Mouse (Mus musculus): Measurements from ENCODE around the gene Scnn1b. TPM values are rescaled to one million over a fixed set of nuclear protein-coding genes. Genes with fewer than 3 reads are reported as not detected.

Gene Scnn1b
- polyA plus RNA-seq, 1 experiment from 2014 or later: not detected

DNA sequence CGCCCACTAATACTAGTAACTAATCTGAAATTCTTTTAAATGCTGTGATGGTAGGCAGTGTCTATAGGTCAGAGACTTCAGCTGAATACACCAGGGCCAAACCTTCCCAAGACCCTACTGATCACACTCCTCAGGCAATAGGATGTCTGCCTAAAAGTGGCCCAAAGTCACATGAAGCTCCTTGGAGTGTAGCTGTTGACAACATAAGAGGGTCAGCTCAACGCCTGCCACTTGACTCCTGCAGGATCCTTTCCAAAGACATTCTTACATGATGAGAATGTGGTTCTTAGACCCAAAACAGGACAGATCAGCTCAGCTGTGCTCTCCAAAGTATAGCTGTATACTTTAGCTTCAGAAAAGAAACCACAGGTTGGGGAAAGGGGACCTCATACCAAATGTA is 77.5 kb downstream of the Scnn1b start:
- Histone ChIP-seq H3K9me3 (no peaks in the 10 kb centered on the region), H3K4me2 (no peak overlapping the region), H3K36me3 (peaks cover 27% of the 10 kb centered on the region), H3K4me1 (replicated peaks) (peaks cover 26% of the 10 kb centered on the region), H3K9ac (no peak overlapping the region), H3K4me3 (no peak overlapping the region), H3K27ac (replicated peaks) (no peak overlapping the region), H3K27me3 (no peaks in the 10 kb centered on the region)
- 96% methylated on average over 2 of the region's 2 CpGs for WGBS
- ATAC-seq (ENCODE audit: low read depth): no peak

GRCm38 (mm10) chr7:121946196-121946595 is 81.4 kb downstream of the Scnn1b start:
- WGBS: 86% methylated on average over 5 of the region's 5 CpGs

DNA sequence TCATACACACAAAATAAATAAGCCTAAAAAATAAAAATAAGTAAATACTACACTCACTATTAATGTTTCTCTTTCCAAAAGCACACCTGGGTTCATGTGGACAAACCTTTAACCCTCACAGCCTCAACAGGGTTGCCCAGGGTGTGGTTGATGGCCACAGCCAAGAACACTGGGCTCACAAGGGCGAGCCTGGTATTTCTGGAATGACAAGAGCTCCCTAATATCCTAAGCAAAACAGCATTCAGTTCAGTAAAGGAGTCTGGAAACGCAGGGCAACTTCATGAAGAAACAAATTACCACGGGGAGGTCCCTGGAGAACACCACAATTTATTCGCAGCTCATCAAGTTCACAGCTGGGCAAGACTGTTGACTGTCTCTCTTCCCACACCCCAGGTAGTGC is 82.7 kb downstream of the Scnn1b start:
- Histone ChIP-seq H3K9ac (no peak overlapping the region), H3K9me3 (no peaks in the 10 kb centered on the region), H3K4me3 (no peak overlapping the region), H3K27me3 (no peaks in the 10 kb centered on the region), H3K36me3 (peaks cover 35% of the 10 kb centered on the region), H3K4me2 (no peak overlapping the region), H3K4me1 (replicated peaks) (no peaks in the 10 kb centered on the region), H3K27ac (replicated peaks) (no peak overlapping the region)
- ATAC-seq (ENCODE audit: low read depth): no peak
- 64% methylated on average over 4 of the region's 4 CpGs for WGBS

More at GRCm38 (mm10) chr7:121946196-121946595, 81.4 kb downstream of the Scnn1b start:
- no peak overlapping the region for H3K4me2 ChIP-seq
- H3K36me3 ChIP-seq: peaks cover 43% of the 10 kb centered on the region
- no peaks in the 10 kb centered on the region for H3K4me1 ChIP-seq (replicated peaks)
- H3K27ac ChIP-seq (replicated peaks): no peak overlapping the region
- no peaks in the 10 kb centered on the region for H3K27me3 ChIP-seq
- ATAC-seq (ENCODE audit: low read depth): no peak
- no peaks in the 10 kb centered on the region for H3K9me3 ChIP-seq
- no peak overlapping the region for H3K9ac ChIP-seq
- no peak overlapping the region for H3K4me3 ChIP-seq

- peaks cover 25% of the 10 kb centered on the region for H3K36me3 ChIP-seq
- no peak overlapping the region for H3K4me2 ChIP-seq
- H3K9ac ChIP-seq: no peak overlapping the region
- H3K27ac ChIP-seq (replicated peaks): no peak overlapping the region
- no peaks in the 10 kb centered on the region for H3K4me1 ChIP-seq (replicated peaks)
- no peaks in the 10 kb centered on the region for H3K9me3 ChIP-seq
- WGBS: 81% methylated on average over 11 of the region's 11 CpGs
- no peaks in the 10 kb centered on the region for H3K27me3 ChIP-seq
- no peak for ATAC-seq (ENCODE audit: low read depth)
- no peak overlapping the region for H3K4me3 ChIP-seq
Measured at GRCm38 (mm10) chr7:121954891-121955669, 90.2 kb downstream of the Scnn1b start.

GRCm38 (mm10) chr7:121955802-121956201 is 91.0 kb downstream of the Scnn1b start:
- Histone ChIP-seq H3K27ac (replicated peaks) (no peak overlapping the region), H3K9me3 (no peaks in the 10 kb centered on the region), H3K4me3 (no peak overlapping the region), H3K4me1 (replicated peaks) (no peaks in the 10 kb centered on the region), H3K27me3 (no peaks in the 10 kb centered on the region), H3K36me3 (peaks cover 24% of the 10 kb centered on the region), H3K4me2 (no peak overlapping the region), H3K9ac (no peak overlapping the region)
- 51% methylated on average over 12 of the region's 12 CpGs for WGBS
- no peak for ATAC-seq (ENCODE audit: low read depth)

GRCm38 (mm10) chr7:121961913-121962570 is 97.2 kb downstream of the Scnn1b start:
- no peaks in the 10 kb centered on the region for H3K27me3 ChIP-seq
- H3K4me1 ChIP-seq (replicated peaks): no peaks in the 10 kb centered on the region
- no peaks in the 10 kb centered on the region for H3K9me3 ChIP-seq
- H3K4me2 ChIP-seq: no peak overlapping the region
- no peak for ATAC-seq (ENCODE audit: low read depth)
- no peak overlapping the region for H3K4me3 ChIP-seq
- H3K9ac ChIP-seq: no peak overlapping the region
- WGBS: 83% methylated on average over 7 of the region's 7 CpGs
- peaks cover 17% of the 10 kb centered on the region for H3K36me3 ChIP-seq
- no peak overlapping the region for H3K27ac ChIP-seq (replicated peaks)

DNA sequence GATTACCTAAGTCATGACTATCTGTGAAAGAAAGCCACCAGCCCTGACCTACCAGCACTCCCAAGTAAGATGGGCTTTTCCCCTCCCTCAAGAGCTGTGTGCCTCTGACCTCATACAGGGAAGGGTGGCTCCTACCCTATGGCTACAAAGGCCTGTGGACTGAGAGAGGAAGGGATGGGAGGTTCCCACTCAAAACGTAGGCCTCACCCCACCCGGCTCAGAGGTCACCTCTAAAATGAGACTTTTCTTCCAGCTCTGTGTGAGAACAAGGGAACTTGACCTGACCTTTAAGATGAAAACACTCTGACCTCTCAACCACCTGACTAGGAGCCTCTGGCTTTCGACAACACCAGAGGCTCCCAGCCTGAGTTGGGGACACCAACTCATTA is 97.7 kb downstream of the Scnn1b start:
- H3K27ac ChIP-seq (replicated peaks): no peak overlapping the region
- H3K9ac ChIP-seq: no peak overlapping the region
- H3K36me3 ChIP-seq: peaks cover 17% of the 10 kb centered on the region
- no peaks in the 10 kb centered on the region for H3K4me1 ChIP-seq (replicated peaks)
- no peak overlapping the region for H3K4me3 ChIP-seq
- WGBS: 87% methylated on average over 3 of the region's 3 CpGs
- H3K9me3 ChIP-seq: no peaks in the 10 kb centered on the region
- ATAC-seq (ENCODE audit: low read depth): no peak
- H3K27me3 ChIP-seq: no peaks in the 10 kb centered on the region
- H3K4me2 ChIP-seq: no peak overlapping the region

GRCm38 (mm10) chr7:121963883-121964398 is 99.1 kb downstream of the Scnn1b start:
- ATAC-seq (ENCODE audit: low read depth): no peak
- no peak overlapping the region for H3K4me2 ChIP-seq
- WGBS: 73% methylated on average over 6 of the region's 6 CpGs
- no peak overlapping the region for H3K9ac ChIP-seq
- H3K27ac ChIP-seq (replicated peaks): no peak overlapping the region
- H3K27me3 ChIP-seq: no peaks in the 10 kb centered on the region
- H3K9me3 ChIP-seq: no peaks in the 10 kb centered on the region
- no peak overlapping the region for H3K4me3 ChIP-seq
- H3K36me3 ChIP-seq: peaks cover 20% of the 10 kb centered on the region
- no peaks in the 10 kb centered on the region for H3K4me1 ChIP-seq (replicated peaks)

- H3K9ac ChIP-seq: no peak overlapping the region
- H3K4me1 ChIP-seq (replicated peaks): no peaks in the 10 kb centered on the region
- no peak overlapping the region for H3K27ac ChIP-seq (replicated peaks)
- H3K36me3 ChIP-seq: peaks cover 31% of the 10 kb centered on the region
- 96% methylated on average over 7 of the region's 7 CpGs for WGBS
- ATAC-seq (ENCODE audit: low read depth): no peak
- no peak overlapping the region for H3K4me2 ChIP-seq
- H3K9me3 ChIP-seq: no peaks in the 10 kb centered on the region
- H3K27me3 ChIP-seq: no peaks in the 10 kb centered on the region
- H3K4me3 ChIP-seq: no peak overlapping the region
Measured at GRCm38 (mm10) chr7:121966169-121966568, 101.3 kb downstream of the Scnn1b start.

Other genes starting within 250 kb of the Scnn1b start
- 3.0 and 3.4 TPM in 2 replicates for gene Usp31, start 157.8 kb upstream of the Scnn1b start, polyA plus RNA-seq (2015; fragmentation: Nextera tagmentation; extraction: Ambion mirVana)
- 0.15 TPM in 1 of 2 replicates, not detected in the other for gene Scnn1g, start 130.6 kb upstream of the Scnn1b start, polyA plus RNA-seq (2015; fragmentation: Nextera tagmentation; extraction: Ambion mirVana)
- 20.5 and 20.8 TPM in 2 replicates for gene Cog7, start 116.7 kb downstream of the Scnn1b start, polyA plus RNA-seq (2015; fragmentation: Nextera tagmentation; extraction: Ambion mirVana)
- gene Gga2, start 156.2 kb downstream of the Scnn1b start, polyA plus RNA-seq (2015; fragmentation: Nextera tagmentation; extraction: Ambion mirVana): 50.9 and 63.7 TPM in 2 replicates
- 68.0 and 76.7 TPM in 2 replicates for gene Ubfd1, start 202.1 kb downstream of the Scnn1b start, polyA plus RNA-seq (2015; fragmentation: Nextera tagmentation; extraction: Ambion mirVana)
- 9.8 and 9.9 TPM in 2 replicates for gene Ears2, start 202.2 kb downstream of the Scnn1b start, polyA plus RNA-seq (2015; fragmentation: Nextera tagmentation; extraction: Ambion mirVana)
- 715 and 766 TPM in 2 replicates for gene Ndufab1, start 236.8 kb downstream of the Scnn1b start, polyA plus RNA-seq (2015; fragmentation: Nextera tagmentation; extraction: Ambion mirVana)

All from neural tube, embryonic 13.5 days (tissue).